Mouse (Mus musculus) urinary bladder, postnatal 14 days (tissue): ENCODE data around the gene Lipm.

ENCODE experiments used
- DNase-seq: peaks from one replicate; pipeline ENCODE4 v3.0.0; 2021; ENCODE audit warnings: low spot score

The Lipm gene

GRCm38 (mm10) chr19:34165891-34166290, 65.2 kb downstream of the Lipm start, which contains the start of gene Ankrd22:
TSS of gene Ankrd22 (minus strand) at chr19:34166053.
- DNase-seq, result peak; percentile 81

- DNase-seq, result no peak
Measured at GRCm38 (mm10) chr19:34166386-34166785, 65.7 kb downstream of the Lipm start.

GRCm38 (mm10) chr19:34167896-34168661, 67.3 kb downstream of the Lipm start:
- DNase-seq, result no peak

- no peak for DNase-seq
Measured at GRCm38 (mm10) chr19:34169121-34169520, 68.4 kb downstream of the Lipm start.

GRCm38 (mm10) chr19:34171167-34171566, 70.4 kb downstream of the Lipm start:
- DNase-seq, result no peak
